Mouse (Mus musculus) G1E (cell line): ENCODE measurements at regions not wholly inside any gene's neighbourhood (a gene's known extent, or its start where the extent isn't known, plus 50 kb on each side); places are given as distances from the start of the nearest gene placed in this dataset.
"Not testable (repeated sequence)": the region's sequence is repeated elsewhere in the genome, so short reads cannot be mapped to it uniquely, and the experiment has no call there.

Experiments used
- ATAC-seq: 2 replicates; pipeline ENCODE4 v1.8.0; 2016; ENCODE audit warnings: mild to moderate bottlenecking; ENCODE audit not compliant: insufficient number of reproducible peaks, poor library complexity, low FRiP score, severe bottlenecking; ENCODE audit errors: extremely low read depth
- DNase-seq: peaks from one replicate; pipeline ENCODE4 v3.0.0; 2012; ENCODE audit warnings: low spot score
- H3K27me3 ChIP-seq: 2 replicates; pipeline ENCODE4 v1.6.1; 2012; ENCODE audit warnings: mild to moderate bottlenecking, low read length, inconsistent platforms; ENCODE audit not compliant: insufficient read depth
- H3K36me3 ChIP-seq: replicated peaks from 2 replicates; pipeline ENCODE3; 2012; ENCODE audit warnings: mild to moderate bottlenecking, inconsistent platforms
- H3K4me1 ChIP-seq: 2 replicates; pipeline ENCODE4 v1.6.1; 2012; ENCODE audit warnings: low read depth, low read length, inconsistent platforms, mixed read lengths; ENCODE audit not compliant: insufficient read depth
- H3K4me3 ChIP-seq: 2 replicates; pipeline ENCODE4 v1.5.1; 2012; ENCODE audit warnings: low read depth, mild to moderate bottlenecking, inconsistent platforms, low read length, moderate library complexity, mixed read lengths
- H3K9me3 ChIP-seq: replicated peaks from 2 replicates; pipeline ENCODE4 v1.6.1; 2012; ENCODE audit warnings: inconsistent platforms
- CTCF ChIP-seq: IDR thresholded peaks from 2 replicates; pipeline ENCODE4 v1.5.1; 2012; ENCODE audit warnings: low read depth, low read length, inconsistent platforms, mixed read lengths
- GATA1 ChIP-seq: IDR thresholded peaks from 2 replicates; pipeline ENCODE4 v1.6.1; 2012; ENCODE audit warnings: borderline replicate concordance, low read length, inconsistent platforms, mixed read lengths
- GATA2 ChIP-seq: IDR thresholded peaks from 2 replicates; pipeline ENCODE4 v1.6.1; 2012; ENCODE audit warnings: low read depth, low read length, inconsistent platforms, borderline replicate concordance
- POLR2AphosphoS5 ChIP-seq: IDR thresholded peaks from 2 replicates; pipeline ENCODE4 v1.6.1; 2012; ENCODE audit warnings: low read depth, low read length, inconsistent platforms; ENCODE audit not compliant: insufficient replicate concordance
- TAL1 ChIP-seq: conservative IDR thresholded peaks from 2 replicates; pipeline ENCODE4 v1.6.1; 2012; ENCODE audit warnings: low read depth, low read length, inconsistent platforms, mixed read lengths

- Histone ChIP-seq H3K36me3 (no peaks in the 10 kb centered on the region), H3K4me1 (no peaks in the 10 kb centered on the region), H3K9me3 (peaks cover 30% of the 10 kb centered on the region), H3K4me3 (no peak overlapping the region), H3K27me3 (no peaks in the 10 kb centered on the region)
- DNase-seq = no peak
- TF ChIP-seq TAL1 = no peak
- no peak for TF ChIP-seq CTCF
- no peak for TF ChIP-seq GATA2
- no peak for TF ChIP-seq POLR2AphosphoS5
- no peak for TF ChIP-seq GATA1
- no peak for ATAC-seq
These were observed 223.8 kb upstream of the Gm6793 start for GRCm38 (mm10) chr8:112238681-112239080.

GRCm38 (mm10) chr8:112236751-112237150 lies 221.9 kb upstream of the Gm6793 start:
- Histone ChIP-seq H3K9me3 (peaks cover 35% of the 10 kb centered on the region), H3K4me3 (peak overlapping the region; percentile 48; the same call in 1 of the 2 replicates)
- not testable (repeated sequence) for DNase-seq, H3K4me1 ChIP-seq, H3K27me3 ChIP-seq, ATAC-seq, H3K36me3 ChIP-seq

GRCm38 (mm10) chr8:112219656-112220055 lies 204.8 kb upstream of the Gm6793 start:
- DNase-seq = no peak
- Histone ChIP-seq H3K36me3 (no peaks in the 10 kb centered on the region), H3K9me3 (peaks cover 48% of the 10 kb centered on the region), H3K4me1 (no peaks in the 10 kb centered on the region), H3K27me3 (no peaks in the 10 kb centered on the region), H3K4me3 (no peak overlapping the region)
- TF ChIP-seq GATA2 (no peak), POLR2AphosphoS5 (no peak), CTCF (no peak), TAL1 (no peak), GATA1 (no peak)
- ATAC-seq = no peak

DNA sequence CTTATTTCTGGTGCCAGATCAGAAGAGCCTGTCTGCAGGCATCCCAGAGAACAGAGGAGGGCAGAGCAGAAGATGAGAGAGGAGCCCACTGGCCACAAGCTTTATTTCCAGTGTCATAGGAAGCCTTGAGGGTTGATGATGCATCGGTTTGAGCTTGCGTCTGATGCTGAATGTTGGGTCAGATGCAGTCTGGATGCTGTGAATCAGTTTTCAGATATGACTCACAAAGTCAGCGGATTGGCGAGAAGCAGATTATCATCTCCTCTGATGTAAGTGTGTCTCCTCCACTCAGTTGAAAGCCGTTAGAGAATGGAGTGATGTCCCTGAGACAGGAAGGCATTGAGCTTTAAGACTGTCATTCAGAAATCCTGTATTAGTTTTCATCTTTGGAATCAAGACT lies 197.3 kb upstream of the Gm6793 start:
- TF ChIP-seq TAL1 (no peak), GATA1 (no peak), CTCF (no peak), GATA2 (no peak), POLR2AphosphoS5 (no peak)
- no peak for DNase-seq
- ATAC-seq = no peak
- Histone ChIP-seq H3K27me3 (no peaks in the 10 kb centered on the region), H3K36me3 (no peaks in the 10 kb centered on the region), H3K4me3 (no peak overlapping the region), H3K9me3 (peaks cover 65% of the 10 kb centered on the region), H3K4me1 (no peaks in the 10 kb centered on the region)

- DNase-seq = no peak
- ATAC-seq = no peak
- no peaks in the 10 kb centered on the region for H3K4me1 ChIP-seq
- no peaks in the 10 kb centered on the region for H3K27me3 ChIP-seq
- no peak for TF ChIP-seq CTCF
- no peak for TF ChIP-seq GATA1
- no peak for TF ChIP-seq POLR2AphosphoS5
- no peak for TF ChIP-seq GATA2
- no peak for TF ChIP-seq TAL1
- H3K9me3 ChIP-seq = peaks cover 51% of the 10 kb centered on the region
- H3K36me3 ChIP-seq = no peaks in the 10 kb centered on the region
- H3K4me3 ChIP-seq = no peak overlapping the region
These were observed 181.6 kb upstream of the Gm6793 start for GRCm38 (mm10) chr8:112196423-112196822.

- H3K27me3 ChIP-seq = no peaks in the 10 kb centered on the region
- DNase-seq = no peak
- H3K4me1 ChIP-seq = no peaks in the 10 kb centered on the region
- TF ChIP-seq CTCF = no peak
- no peak for TF ChIP-seq GATA2
- no peak for TF ChIP-seq POLR2AphosphoS5
- no peak for TF ChIP-seq TAL1
- TF ChIP-seq GATA1 = no peak
- H3K9me3 ChIP-seq = peaks cover 47% of the 10 kb centered on the region
- no peak for ATAC-seq
- no peaks in the 10 kb centered on the region for H3K36me3 ChIP-seq
- H3K4me3 ChIP-seq = no peak overlapping the region
These were observed 181.0 kb upstream of the Gm6793 start for GRCm38 (mm10) chr8:112195880-112196279.

DNA sequence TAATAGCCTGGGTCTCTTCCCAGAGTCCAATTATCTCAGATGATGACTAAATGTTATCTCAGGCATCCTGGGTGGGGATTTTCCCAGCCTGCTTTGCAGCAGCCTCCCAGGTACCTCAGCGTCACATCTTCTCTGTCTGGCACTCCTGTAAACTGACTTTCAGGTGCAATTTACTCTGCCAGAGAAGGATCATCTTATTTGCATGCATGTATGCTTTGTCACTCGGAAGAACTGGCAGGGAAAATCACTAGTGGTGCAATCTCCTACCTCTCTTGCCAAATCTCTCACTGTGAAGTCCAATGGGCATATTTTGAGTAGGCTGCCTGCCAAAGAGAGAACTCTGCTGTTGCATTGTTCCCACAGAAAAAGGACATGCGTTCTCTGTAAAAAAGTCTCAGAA lies 177.0 kb upstream of the Gm6793 start:
- Histone ChIP-seq H3K4me1 (no peaks in the 10 kb centered on the region), H3K27me3 (no peaks in the 10 kb centered on the region), H3K4me3 (no peak overlapping the region), H3K9me3 (peaks cover 30% of the 10 kb centered on the region), H3K36me3 (no peaks in the 10 kb centered on the region)
- no peak for DNase-seq
- no peak for ATAC-seq
- no peak for TF ChIP-seq GATA1
- no peak for TF ChIP-seq CTCF
- TF ChIP-seq GATA2 = no peak
- no peak for TF ChIP-seq TAL1
- no peak for TF ChIP-seq POLR2AphosphoS5
